Mouse (Mus musculus): ENCODE data around the gene Nln.

Nln gene

GRCm38 (mm10) chr13:104095955-104096354 lies 13.5 kb downstream of the Nln start:
- no peak for DNase-seq (ENCODE audit: low spot score)

GRCm38 (mm10) chr13:104094531-104095385 lies 14.7 kb downstream of the Nln start:
- peak; percentile 44 for DNase-seq (ENCODE audit: low spot score)

GRCm38 (mm10) chr13:104091734-104092133 lies 17.7 kb downstream of the Nln start:
- no peak for DNase-seq (ENCODE audit: low spot score)

GRCm38 (mm10) chr13:104089387-104089786 lies 20.0 kb downstream of the Nln start:
- peak; percentile 63 for DNase-seq (ENCODE audit: low spot score)

- DNase-seq (ENCODE audit: low spot score): no peak
These were observed 24.8 kb downstream of the Nln start for GRCm38 (mm10) chr13:104084600-104084999.

GRCm38 (mm10) chr13:104082504-104082903 lies 26.9 kb downstream of the Nln start:
- no peak for DNase-seq (ENCODE audit: low spot score)

- no peak for DNase-seq (ENCODE audit: low spot score)
These were observed 32.4 kb downstream of the Nln start for GRCm38 (mm10) chr13:104076993-104077392.

GRCm38 (mm10) chr13:104074731-104075130 lies 34.7 kb downstream of the Nln start:
- DNase-seq (ENCODE audit: low spot score): no peak

- no peak for DNase-seq (ENCODE audit: low spot score)
These were observed 35.2 kb downstream of the Nln start for GRCm38 (mm10) chr13:104074230-104074629.

GRCm38 (mm10) chr13:104072351-104072750 lies 37.1 kb downstream of the Nln start:
- DNase-seq (ENCODE audit: low spot score): no peak

GRCm38 (mm10) chr13:104070703-104071102 lies 38.7 kb downstream of the Nln start:
- no peak for DNase-seq (ENCODE audit: low spot score)

- no peak for DNase-seq (ENCODE audit: low spot score)
These were observed 40.2 kb downstream of the Nln start for GRCm38 (mm10) chr13:104069216-104069615.

- DNase-seq (ENCODE audit: low spot score): no peak
These were observed 43.6 kb downstream of the Nln start for GRCm38 (mm10) chr13:104065649-104066347.

GRCm38 (mm10) chr13:104063061-104063460 lies 46.4 kb downstream of the Nln start:
- DNase-seq (ENCODE audit: low spot score): no peak

GRCm38 (mm10) chr13:104061975-104062750 lies 47.3 kb downstream of the Nln start:
- peak; percentile 17 for DNase-seq (ENCODE audit: low spot score)

GRCm38 (mm10) chr13:104060231-104060630 lies 49.2 kb downstream of the Nln start:
- no peak for DNase-seq (ENCODE audit: low spot score)

GRCm38 (mm10) chr13:104059536-104059935 lies 49.9 kb downstream of the Nln start:
- DNase-seq (ENCODE audit: low spot score): no peak

- DNase-seq (ENCODE audit: low spot score): no peak
These were observed 50.7 kb downstream of the Nln start for GRCm38 (mm10) chr13:104058761-104059160.

GRCm38 (mm10) chr13:104052271-104052753 lies 57.1 kb downstream of the Nln start:
- DNase-seq (ENCODE audit: low spot score): no peak

GRCm38 (mm10) chr13:104048835-104049234 lies 60.6 kb downstream of the Nln start:
- peak; percentile 70 for DNase-seq (ENCODE audit: low spot score)

- DNase-seq (ENCODE audit: low spot score): no peak
These were observed 64.3 kb downstream of the Nln start for GRCm38 (mm10) chr13:104045108-104045507.

GRCm38 (mm10) chr13:104044332-104044731 lies 65.1 kb downstream of the Nln start:
- no peak for DNase-seq (ENCODE audit: low spot score)

Measured in MN1 (cell line).